Mouse (Mus musculus): ENCODE data around the gene Mknk1.

Mknk1 gene

GRCm38 (mm10) chr4:115846656-115847055, 7.7 kb downstream of the Mknk1 start:
- ATAC-seq (ENCODE audit: low TSS enrichment) = no peak

- peak; percentile 79 for ATAC-seq (ENCODE audit: low TSS enrichment)
These were observed 8.4 kb downstream of the Mknk1 start for GRCm38 (mm10) chr4:115847377-115847776.

- ATAC-seq (ENCODE audit: low TSS enrichment) = 0 out of 2 replicates have a peak, but pooled peaks have one; percentile 18
These were observed 9.1 kb downstream of the Mknk1 start for GRCm38 (mm10) chr4:115848083-115848482.

GRCm38 (mm10) chr4:115848990-115849677, 10.1 kb downstream of the Mknk1 start:
- no peak for ATAC-seq (ENCODE audit: low TSS enrichment)

GRCm38 (mm10) chr4:115850111-115850510, 11.1 kb downstream of the Mknk1 start:
- ATAC-seq (ENCODE audit: low TSS enrichment) = no peak

- ATAC-seq (ENCODE audit: low TSS enrichment) = no peak
These were observed 11.6 kb downstream of the Mknk1 start for GRCm38 (mm10) chr4:115850631-115851030.

- ATAC-seq (ENCODE audit: low TSS enrichment) = no peak
These were observed 12.6 kb downstream of the Mknk1 start for GRCm38 (mm10) chr4:115851569-115851968.

- no peak for ATAC-seq (ENCODE audit: low TSS enrichment)
These were observed 16.1 kb downstream of the Mknk1 start for GRCm38 (mm10) chr4:115855100-115855499.

- peak; percentile 91 for ATAC-seq (ENCODE audit: low TSS enrichment)
These were observed 16.6 kb downstream of the Mknk1 start for GRCm38 (mm10) chr4:115855609-115856008.

GRCm38 (mm10) chr4:115856282-115856681, 17.3 kb downstream of the Mknk1 start:
- ATAC-seq (ENCODE audit: low TSS enrichment) = no peak

GRCm38 (mm10) chr4:115857293-115857883, 18.4 kb downstream of the Mknk1 start:
- no peak for ATAC-seq (ENCODE audit: low TSS enrichment)

- ATAC-seq (ENCODE audit: low TSS enrichment) = no peak
These were observed 24.4 kb downstream of the Mknk1 start for GRCm38 (mm10) chr4:115863352-115863751.

- no peak for ATAC-seq (ENCODE audit: low TSS enrichment)
These were observed 24.9 kb downstream of the Mknk1 start for GRCm38 (mm10) chr4:115863880-115864279.

- peak; percentile 95 for ATAC-seq (ENCODE audit: low TSS enrichment)
These were observed 30.7 kb downstream of the Mknk1 start for GRCm38 (mm10) chr4:115869512-115870210.

GRCm38 (mm10) chr4:115873231-115873630, 34.2 kb downstream of the Mknk1 start:
- ATAC-seq (ENCODE audit: low TSS enrichment) = no peak

GRCm38 (mm10) chr4:115878216-115878678, 39.2 kb downstream of the Mknk1 start:
- ATAC-seq (ENCODE audit: low TSS enrichment) = peak; percentile 55; the same call in 1 of the 2 replicates

- ATAC-seq (ENCODE audit: low TSS enrichment) = no peak
These were observed 39.8 kb downstream of the Mknk1 start for GRCm38 (mm10) chr4:115878828-115879227.

- no peak for ATAC-seq (ENCODE audit: low TSS enrichment)
These were observed 42.2 kb downstream of the Mknk1 start for GRCm38 (mm10) chr4:115881183-115881582.

GRCm38 (mm10) chr4:115882195-115882594, 43.2 kb downstream of the Mknk1 start:
- ATAC-seq (ENCODE audit: low TSS enrichment) = no peak

- no peak for ATAC-seq (ENCODE audit: low TSS enrichment)
These were observed 45.0 kb downstream of the Mknk1 start, which contains the start of gene Kncn for GRCm38 (mm10) chr4:115884022-115884421. Gene Kncn, plus strand, starts transcription at chr4:115884400.

GRCm38 (mm10) chr4:115885846-115886245, 46.8 kb downstream of the Mknk1 start:
- peak; percentile 59; the same call in 1 of the 2 replicates for ATAC-seq (ENCODE audit: low TSS enrichment)

- ATAC-seq (ENCODE audit: low TSS enrichment) = no peak
These were observed 47.9 kb downstream of the Mknk1 start for GRCm38 (mm10) chr4:115886875-115887274.

GRCm38 (mm10) chr4:115890066-115890465, 51.1 kb downstream of the Mknk1 start:
- ATAC-seq (ENCODE audit: low TSS enrichment) = no peak
